Mouse (Mus musculus) forebrain, embryonic 13.5 days (tissue): ENCODE measurements at regions not wholly inside any gene's neighbourhood (a gene's known extent, or its start where the extent isn't known, plus 50 kb on each side); places are given as distances from the start of the nearest gene placed in this dataset.
A peak's percentile ranks its signal among the peaks of the same experiment; 100 is the strongest.

Source experiments
- ATAC-seq: fragments of 200-750 bp; cut with Nextera tagmentation; 2 replicates; pipeline ENCODE4 v1.8.0; 2017
- H3K27ac ChIP-seq: fragments of 300-500 bp; sonication (generic); 2 replicates; pipeline ENCODE4 v1.5.1; 2015; ENCODE audit warnings: inconsistent platforms, mild to moderate bottlenecking, moderate library complexity
- H3K27me3 ChIP-seq: fragments of 300-500 bp; sonication (generic); 2 replicates; pipeline ENCODE4 v1.6.1; 2015; ENCODE audit warnings: mild to moderate bottlenecking, inconsistent platforms
- H3K36me3 ChIP-seq: fragments of 300-500 bp; sonication (generic); 2 replicates; pipeline ENCODE4 v1.6.1; 2015; ENCODE audit warnings: mild to moderate bottlenecking, inconsistent platforms; ENCODE audit not compliant: poor library complexity, severe bottlenecking
- H3K4me1 ChIP-seq: fragments of 300-500 bp; sonication (generic); 2 replicates; pipeline ENCODE4 v1.6.1; 2015; ENCODE audit warnings: inconsistent platforms
- H3K4me2 ChIP-seq: fragments of 300-500 bp; sonication (generic); 2 replicates; pipeline ENCODE4 v1.6.1; 2015; ENCODE audit warnings: inconsistent platforms, mild to moderate bottlenecking, moderate library complexity
- H3K4me3 ChIP-seq: fragments of 300-500 bp; sonication (generic); 2 replicates; pipeline ENCODE4 v1.5.1; 2015; ENCODE audit warnings: mild to moderate bottlenecking, inconsistent platforms
- H3K9ac ChIP-seq: fragments of 300-500 bp; sonication (generic); 2 replicates; pipeline ENCODE4 v1.6.1; 2015; ENCODE audit warnings: mild to moderate bottlenecking, inconsistent platforms
- H3K9me3 ChIP-seq: fragments of 300-500 bp; sonication (generic); replicated peaks from 2 replicates; pipeline ENCODE4 v1.6.1; 2016; ENCODE audit warnings: inconsistent platforms
- WGBS: fragments of 180-500 bp; shearing (Covaris S2); methylation state at CpG from one replicate; pipeline ENCODE4 v1.1.7; 2015; 5-methylcytosine and 5-hydroxymethylcytosine counted together

GRCm38 (mm10) chr17:49262394-49262793 is 165.8 kb upstream of the Mocs1 start:
- no peak overlapping the region for H3K4me3 ChIP-seq
- H3K27ac ChIP-seq: no peak overlapping the region
- no peak overlapping the region for H3K4me2 ChIP-seq
- H3K27me3 ChIP-seq: no peaks in the 10 kb centered on the region
- peaks cover 3% of the 10 kb centered on the region; the same call in 1 of the 2 replicates for H3K4me1 ChIP-seq
- 17% methylated on average over 4 of the region's 4 CpGs for WGBS
- no peaks in the 10 kb centered on the region for H3K36me3 ChIP-seq
- no peak overlapping the region for H3K9ac ChIP-seq
- H3K9me3 ChIP-seq: no peaks in the 10 kb centered on the region; the same call in 1 of the 2 replicates
- ATAC-seq: peak; percentile 55; the same call in 1 of the 2 replicates

DNA sequence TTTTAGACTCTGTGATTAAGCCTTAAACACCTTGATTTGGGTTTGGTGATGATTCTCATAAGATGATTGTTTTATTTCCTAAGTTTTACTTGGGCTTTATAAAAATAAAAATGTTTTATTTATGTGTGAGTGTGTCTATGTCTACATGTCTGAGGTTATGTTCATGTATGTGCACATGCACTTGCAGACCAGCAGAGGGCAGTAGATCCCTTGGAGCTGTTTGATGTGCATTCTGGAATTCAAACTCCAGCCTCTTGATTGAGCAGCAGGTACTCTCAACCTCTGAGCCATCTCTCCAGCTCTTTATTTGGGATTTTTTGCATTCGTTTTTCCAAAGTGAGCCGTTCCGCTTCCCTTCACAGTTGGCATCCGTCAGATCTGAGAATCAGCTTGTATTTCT is 161.8 kb upstream of the Mocs1 start:
- WGBS: 86% methylated on average over 4 of the region's 4 CpGs
- no peak for ATAC-seq
- Histone ChIP-seq H3K4me2 (no peak overlapping the region), H3K36me3 (no peaks in the 10 kb centered on the region), H3K27ac (no peak overlapping the region), H3K9me3 (no peaks in the 10 kb centered on the region), H3K4me1 (peaks cover 3% of the 10 kb centered on the region; the same call in 1 of the 2 replicates), H3K4me3 (no peak overlapping the region), H3K9ac (no peak overlapping the region), H3K27me3 (no peaks in the 10 kb centered on the region)

DNA sequence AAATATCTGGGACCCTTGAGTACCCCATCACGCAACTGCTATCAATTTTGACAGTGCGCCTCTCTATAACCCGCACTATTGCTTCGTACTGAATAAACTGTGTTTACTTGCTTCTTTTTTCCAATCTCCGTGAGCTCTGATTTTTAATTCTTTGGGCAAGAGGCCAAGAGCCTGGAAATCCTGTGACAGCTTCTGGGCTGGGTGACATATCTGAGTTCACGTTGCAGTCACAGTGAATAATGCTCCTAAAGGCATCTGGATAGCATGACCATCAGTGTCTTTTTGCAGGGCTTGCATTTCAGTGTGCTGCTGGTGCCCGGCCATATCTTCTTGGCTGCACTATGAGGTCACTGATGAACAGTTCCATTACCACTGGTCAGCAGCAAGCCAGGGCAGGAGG is 158.2 kb upstream of the Mocs1 start:
- Histone ChIP-seq H3K27ac (no peak overlapping the region), H3K4me2 (no peak overlapping the region), H3K9ac (no peak overlapping the region), H3K27me3 (no peaks in the 10 kb centered on the region), H3K9me3 (no peaks in the 10 kb centered on the region), H3K4me1 (peaks cover 12% of the 10 kb centered on the region), H3K36me3 (no peaks in the 10 kb centered on the region), H3K4me3 (no peak overlapping the region)
- ATAC-seq: peak; percentile 38; the same call in 1 of the 2 replicates
- 79% methylated on average over 7 of the region's 7 CpGs for WGBS

- H3K4me1 ChIP-seq: peaks cover 12% of the 10 kb centered on the region
- H3K36me3 ChIP-seq: no peaks in the 10 kb centered on the region
- ATAC-seq: peak; percentile 50; the same call in 1 of the 2 replicates
- 63% methylated on average over 11 of the region's 11 CpGs for WGBS
- H3K27me3 ChIP-seq: no peaks in the 10 kb centered on the region
- H3K4me3 ChIP-seq: no peak overlapping the region
- no peaks in the 10 kb centered on the region for H3K9me3 ChIP-seq
- no peak overlapping the region for H3K4me2 ChIP-seq
- H3K9ac ChIP-seq: no peak overlapping the region
- H3K27ac ChIP-seq: no peak overlapping the region
Measured at GRCm38 (mm10) chr17:49272661-49273448, 155.3 kb upstream of the Mocs1 start.

DNA sequence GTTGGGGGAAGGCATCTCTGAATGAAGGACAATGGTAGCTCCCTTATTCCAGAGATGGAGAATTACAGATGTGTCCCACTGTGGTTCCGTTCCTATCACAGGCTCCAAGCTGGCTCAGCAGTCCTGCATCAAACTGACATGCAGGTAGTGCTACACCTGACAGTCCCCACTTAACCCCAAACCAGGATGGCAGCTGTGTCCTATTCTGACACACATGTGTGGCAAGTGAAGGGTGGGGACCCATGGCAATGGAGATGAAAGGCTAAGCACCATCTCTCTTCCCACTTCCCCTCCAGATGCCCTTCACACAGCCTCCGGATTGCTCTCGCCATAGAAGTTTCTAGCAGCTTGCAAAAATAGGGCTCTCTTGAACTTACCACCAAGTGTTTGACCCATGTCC is 153.2 kb upstream of the Mocs1 start:
- H3K4me3 ChIP-seq: no peak overlapping the region
- no peak overlapping the region for H3K27ac ChIP-seq
- 93% methylated on average over 3 of the region's 3 CpGs for WGBS
- H3K9ac ChIP-seq: no peak overlapping the region
- H3K4me2 ChIP-seq: no peak overlapping the region
- H3K36me3 ChIP-seq: no peaks in the 10 kb centered on the region
- H3K9me3 ChIP-seq: no peaks in the 10 kb centered on the region
- peaks cover 15% of the 10 kb centered on the region for H3K4me1 ChIP-seq
- H3K27me3 ChIP-seq: no peaks in the 10 kb centered on the region
- ATAC-seq: no peak

- no peaks in the 10 kb centered on the region for H3K36me3 ChIP-seq
- no peaks in the 10 kb centered on the region for H3K27me3 ChIP-seq
- no peak overlapping the region for H3K27ac ChIP-seq
- no peak overlapping the region for H3K4me3 ChIP-seq
- no peak for ATAC-seq
- 77% methylated on average over 2 of the region's 2 CpGs for whole genome bisulfite sequencing
- H3K4me2 ChIP-seq: no peak overlapping the region
- no peaks in the 10 kb centered on the region for H3K9me3 ChIP-seq
- H3K9ac ChIP-seq: no peak overlapping the region
- H3K4me1 ChIP-seq: peaks cover 15% of the 10 kb centered on the region
Measured at GRCm38 (mm10) chr17:49275421-49275820, 152.7 kb upstream of the Mocs1 start.

- no peaks in the 10 kb centered on the region for H3K27me3 ChIP-seq
- H3K4me3 ChIP-seq: no peak overlapping the region
- no peaks in the 10 kb centered on the region for H3K9me3 ChIP-seq
- H3K4me1 ChIP-seq: peaks cover 15% of the 10 kb centered on the region
- no peak for ATAC-seq
- WGBS: 93% methylated on average over 2 of the region's 2 CpGs
- H3K36me3 ChIP-seq: no peaks in the 10 kb centered on the region
- H3K4me2 ChIP-seq: no peak overlapping the region
- no peak overlapping the region for H3K27ac ChIP-seq
- H3K9ac ChIP-seq: no peak overlapping the region
Measured at GRCm38 (mm10) chr17:49275916-49276315, 152.2 kb upstream of the Mocs1 start.

GRCm38 (mm10) chr17:49278541-49278940 is 149.6 kb upstream of the Mocs1 start:
- Histone ChIP-seq H3K4me3 (no peak overlapping the region), H3K27ac (no peak overlapping the region), H3K4me1 (peaks cover 7% of the 10 kb centered on the region; the same call in 1 of the 2 replicates), H3K9me3 (no peaks in the 10 kb centered on the region; the same call in 1 of the 2 replicates), H3K36me3 (no peaks in the 10 kb centered on the region), H3K4me2 (no peak overlapping the region), H3K9ac (no peak overlapping the region), H3K27me3 (no peaks in the 10 kb centered on the region)
- no peak for ATAC-seq
- 92% methylated on average over 8 of the region's 8 CpGs for WGBS

DNA sequence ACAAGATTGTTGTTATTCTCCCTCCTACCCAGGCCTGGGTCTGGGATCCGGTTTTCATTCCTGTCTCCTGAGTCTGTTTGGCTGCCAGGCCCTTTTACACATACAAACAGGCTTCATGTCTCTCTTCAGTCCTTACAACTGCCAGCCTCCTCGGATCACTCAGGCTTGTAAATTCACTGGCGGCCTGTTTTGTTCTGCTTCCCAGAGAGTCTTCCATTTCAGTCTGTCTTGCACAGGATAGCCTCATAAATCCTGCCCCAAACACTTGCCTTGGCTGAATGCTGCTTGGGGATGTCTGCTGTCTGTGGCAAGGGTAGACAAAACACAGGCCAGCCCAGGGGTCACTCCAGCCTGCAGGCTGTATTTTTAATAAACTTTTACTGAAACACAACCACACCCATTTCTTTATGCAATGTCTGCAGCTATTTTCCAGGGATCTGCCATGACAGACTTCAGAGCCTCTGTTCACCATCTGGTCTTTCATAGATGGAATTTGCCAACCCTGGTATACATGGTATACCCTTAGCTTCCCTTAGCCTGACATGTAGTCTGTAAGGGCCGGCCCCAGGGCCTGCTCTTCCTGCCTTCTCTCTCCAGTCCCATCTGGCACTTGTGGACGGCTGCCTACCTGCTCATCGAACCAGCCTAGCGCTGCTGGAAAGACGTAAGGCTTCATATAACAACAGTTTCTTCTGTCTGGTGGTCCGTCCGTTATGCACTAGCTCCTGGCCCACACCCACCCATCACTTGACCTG is 149.0 kb upstream of the Mocs1 start:
- Histone ChIP-seq H3K36me3 (no peaks in the 10 kb centered on the region), H3K27ac (peak overlapping the region; percentile 17; the same call in 1 of the 2 replicates), H3K4me3 (no peak overlapping the region), H3K9ac (no peak overlapping the region), H3K4me2 (no peak overlapping the region), H3K27me3 (no peaks in the 10 kb centered on the region), H3K9me3 (no peaks in the 10 kb centered on the region; the same call in 1 of the 2 replicates), H3K4me1 (0 out of 2 replicates have a peak, but pooled peaks cover 3% of the 10 kb centered on the region)
- WGBS: 80% methylated on average over 10 of the region's 10 CpGs
- 0 out of 2 replicates have a peak, but pooled peaks have one; percentile 21 for ATAC-seq

- Histone ChIP-seq H3K27ac (no peak overlapping the region), H3K4me1 (0 out of 2 replicates have a peak, but pooled peaks cover 3% of the 10 kb centered on the region), H3K4me2 (no peak overlapping the region), H3K4me3 (no peak overlapping the region), H3K27me3 (no peaks in the 10 kb centered on the region), H3K9me3 (no peaks in the 10 kb centered on the region; the same call in 1 of the 2 replicates), H3K9ac (no peak overlapping the region), H3K36me3 (no peaks in the 10 kb centered on the region)
- 92% methylated on average over 13 of the region's 13 CpGs for WGBS
- no peak for ATAC-seq
Measured at GRCm38 (mm10) chr17:49281344-49281743, 146.8 kb upstream of the Mocs1 start.

DNA sequence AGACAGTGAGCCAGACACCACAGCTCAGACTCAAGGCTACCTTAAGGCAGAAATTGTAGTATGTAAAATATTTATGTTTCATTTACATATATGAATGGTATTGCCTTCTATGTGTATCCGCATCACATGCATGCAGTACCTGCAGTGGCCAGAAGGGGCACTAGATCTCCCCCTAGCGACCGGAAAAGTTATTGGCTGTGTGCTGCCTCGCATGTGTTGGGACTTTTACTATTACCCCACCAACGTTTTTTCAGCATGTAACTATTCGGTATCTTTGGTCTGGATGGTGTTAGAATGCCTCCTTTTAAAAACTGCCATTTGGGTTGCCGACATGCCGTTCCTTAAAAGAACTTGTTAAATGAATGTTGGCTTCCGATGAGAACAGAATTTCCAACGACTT is 145.7 kb upstream of the Mocs1 start:
- H3K36me3 ChIP-seq: no peaks in the 10 kb centered on the region
- H3K27me3 ChIP-seq: no peaks in the 10 kb centered on the region; the same call in 1 of the 2 replicates
- no peak overlapping the region for H3K27ac ChIP-seq
- no peaks in the 10 kb centered on the region; the same call in 1 of the 2 replicates for H3K9me3 ChIP-seq
- no peak for ATAC-seq
- H3K4me1 ChIP-seq: 0 out of 2 replicates have a peak, but pooled peaks cover 3% of the 10 kb centered on the region
- no peak overlapping the region for H3K4me2 ChIP-seq
- WGBS: 86% methylated on average over 10 of the region's 10 CpGs
- no peak overlapping the region for H3K4me3 ChIP-seq
- H3K9ac ChIP-seq: no peak overlapping the region

GRCm38 (mm10) chr17:49283491-49283890 is 144.7 kb upstream of the Mocs1 start:
- ATAC-seq: no peak
- 85% methylated on average over 5 of the region's 5 CpGs for WGBS
- Histone ChIP-seq H3K4me1 (0 out of 2 replicates have a peak, but pooled peaks cover 3% of the 10 kb centered on the region), H3K27ac (no peak overlapping the region), H3K4me2 (no peak overlapping the region), H3K27me3 (no peaks in the 10 kb centered on the region; the same call in 1 of the 2 replicates), H3K4me3 (no peak overlapping the region), H3K36me3 (no peaks in the 10 kb centered on the region), H3K9ac (no peak overlapping the region), H3K9me3 (no peaks in the 10 kb centered on the region; the same call in 1 of the 2 replicates)
